Mouse (Mus musculus) frontal cortex, adult 2 months (tissue): ENCODE measurements at regions not wholly inside any gene's neighbourhood (a gene's known extent, or its start where the extent isn't known, plus 50 kb on each side); places are given as distances from the start of the nearest gene placed in this dataset.

ENCODE experiments used
- DNase-seq, 2 experiments: peaks; one replicate each; pipeline ENCODE4 v3.0.0; 2022; ENCODE audit warnings: low spot score in 1 of 2; ENCODE audit errors: extremely low spot score in 1 of 2

- no peak for DNase-seq
These were observed 157.4 kb upstream of the Gm10131 start for GRCm38 (mm10) chr8:34268806-34269520.

DNA sequence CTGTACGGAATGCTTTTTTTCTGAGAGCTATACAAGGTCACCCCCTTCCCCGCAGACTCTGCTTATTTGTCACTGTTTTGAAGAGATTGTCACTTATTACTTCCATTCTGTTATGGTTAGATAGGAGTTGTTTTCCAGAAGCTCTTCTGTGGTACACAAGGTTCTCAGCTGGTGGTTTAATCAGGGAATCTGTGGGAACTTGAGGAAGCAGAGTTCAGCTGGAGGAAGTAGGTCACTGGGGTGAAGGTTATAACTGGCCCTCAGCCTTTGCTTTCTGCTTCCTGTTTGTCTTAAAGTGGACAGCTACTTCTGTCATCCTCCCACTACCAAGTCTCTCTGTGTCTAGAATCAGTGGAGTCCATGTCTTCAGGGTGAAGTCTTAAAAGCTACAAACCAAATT lies 143.4 kb upstream of the Gm10131 start:
- DNase-seq = no peak

DNA sequence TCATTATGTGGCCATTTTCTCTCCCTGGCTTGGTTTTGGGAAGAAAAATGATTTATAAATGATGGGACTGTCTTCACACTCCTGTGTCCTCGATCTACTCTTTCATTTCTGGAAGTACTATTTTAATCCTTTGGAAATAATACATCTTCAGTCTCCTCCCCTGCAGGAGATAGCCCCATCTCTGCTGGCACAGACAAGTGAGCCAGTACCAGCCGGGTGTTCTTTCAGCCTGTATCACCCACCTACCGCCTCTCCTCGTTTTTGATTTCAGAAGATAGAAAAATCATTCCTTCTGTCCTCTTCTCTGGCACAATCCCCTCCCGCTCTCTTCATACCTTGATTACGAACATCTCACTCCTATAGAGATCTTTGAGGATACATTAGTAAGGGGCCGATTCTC lies 140.4 kb upstream of the Gm10131 start:
- peak; percentile 27 to 36 for DNase-seq

- DNase-seq = peak; percentile 20 to 51
These were observed 127.9 kb upstream of the Gm10131 start for GRCm38 (mm10) chr8:34239346-34239900.

- no peak for DNase-seq
These were observed 122.2 kb upstream of the Gm10131 start for GRCm38 (mm10) chr8:34233705-34234104.

- DNase-seq = no peak
These were observed 117.9 kb upstream of the Gm10131 start for GRCm38 (mm10) chr8:34229477-34229876.

DNA sequence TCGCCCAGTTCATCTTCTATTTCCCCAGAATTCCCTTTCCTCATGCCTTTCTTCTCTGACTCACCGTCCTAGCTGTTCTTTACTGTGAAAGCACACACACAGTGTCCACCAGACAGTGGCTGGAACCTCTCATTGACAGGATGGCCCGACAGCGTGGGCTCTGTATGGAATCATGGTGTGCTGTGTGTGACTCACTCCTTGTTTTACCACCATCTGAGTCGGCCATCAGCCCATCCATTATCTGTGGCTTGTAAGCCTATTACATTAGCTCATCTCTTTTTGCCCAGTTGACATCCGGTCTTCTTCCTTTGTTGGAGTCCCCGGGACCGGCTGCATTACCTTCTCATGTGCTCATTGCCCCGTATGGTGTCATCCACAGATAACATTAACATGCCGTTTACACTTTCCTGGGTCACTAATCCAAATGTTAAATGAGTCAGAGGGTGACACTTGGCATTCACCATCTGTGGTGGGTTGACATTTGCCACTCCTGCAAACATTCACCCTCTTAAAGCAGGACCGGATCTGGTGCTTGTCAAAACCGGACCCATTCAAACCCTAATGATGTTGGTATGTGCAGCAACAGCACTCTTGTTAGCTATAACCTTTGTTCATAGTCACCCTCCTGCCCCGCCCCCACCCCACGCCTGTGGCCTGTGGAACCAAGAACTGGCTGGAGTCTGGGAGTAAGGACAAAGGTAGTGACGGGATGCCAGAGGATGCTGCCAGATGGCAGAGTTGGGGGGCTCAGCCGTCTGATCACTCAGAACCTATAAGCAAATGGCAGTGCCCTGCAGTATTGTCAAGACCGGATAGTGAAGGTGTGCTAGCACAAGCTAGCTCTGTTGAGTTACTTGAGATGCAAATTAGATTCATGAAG lies 113.7 kb upstream of the Gm10131 start:
- DNase-seq = no peak

- DNase-seq = no peak
These were observed 110.7 kb upstream of the Gm10131 start for GRCm38 (mm10) chr8:34222187-34222586.
